Mouse (Mus musculus): ENCODE results near the gene Mettl11b. TPM values are rescaled to one million over a fixed set of nuclear protein-coding genes. Genes with fewer than 3 reads are reported as not detected.
"Not testable (repeated sequence)": the region's sequence is repeated elsewhere in the genome, so short reads cannot be mapped to it uniquely, and the experiment has no call there.

The Mettl11b gene
- 1 to 10 TPM; 3.4 to 3.9 TPM for total RNA-seq (2021)

DNA sequence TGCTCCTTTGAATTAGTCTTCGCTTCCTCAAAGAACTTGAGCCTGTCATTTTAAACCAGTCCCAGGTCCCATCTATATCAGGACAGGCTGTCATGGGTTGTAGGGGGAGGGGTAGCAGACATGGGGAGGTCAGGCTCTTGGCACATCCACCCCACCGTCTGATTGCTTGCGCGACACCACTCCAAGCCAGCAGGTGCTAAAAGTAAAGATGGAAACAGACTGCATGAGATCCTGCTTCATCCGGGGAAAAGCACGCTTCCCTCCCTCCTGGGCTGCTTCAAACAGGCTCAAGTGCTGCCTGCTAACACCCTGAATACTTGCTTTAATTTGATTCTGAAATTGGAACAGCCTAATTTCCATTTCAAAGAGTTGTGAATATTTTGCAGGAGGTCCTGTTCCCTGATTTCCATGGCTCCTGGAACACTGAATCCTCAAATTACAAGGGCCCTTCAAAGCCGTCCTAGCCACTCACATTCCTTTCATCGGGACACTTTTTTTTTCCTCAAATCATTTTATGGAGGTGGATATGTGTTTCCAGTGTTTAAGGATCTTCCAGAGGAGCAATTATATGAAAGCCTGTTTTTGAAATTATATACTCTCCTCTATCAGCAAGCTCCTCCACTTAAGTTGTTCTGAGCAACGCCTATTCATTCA is at the start of gene Mettl11b:
TSS of gene Mettl11b (minus strand) at position 127 of the 654 bp plus-strand sequence.
- intact Hi-C loops (cut with DNase I) = no loop called here
- peak; percentile 6 to 45 for DNase-seq (ENCODE audit: low spot score in 2 of 2)

GRCm38 (mm10) chr1:163757462-163758207 is 32.6 kb upstream of the Mettl11b start:
- intact Hi-C loops (cut with DNase I) = loop anchor here (10.0 kb wide), 1 partner anchor 603 kb away; no protein-coding TSS in a partner anchor
- DNase-seq (ENCODE audit: low spot score in 2 of 2) = no peak

- intact Hi-C loops (cut with DNase I) = loop anchor here (10.0 kb wide), 1 partner anchor 597 kb away; no protein-coding TSS in a partner anchor
- DNase-seq (ENCODE audit: low spot score in 2 of 2) = no peak
These were observed 26.4 kb upstream of the Mettl11b start for GRCm38 (mm10) chr1:163751360-163751992.

DNA sequence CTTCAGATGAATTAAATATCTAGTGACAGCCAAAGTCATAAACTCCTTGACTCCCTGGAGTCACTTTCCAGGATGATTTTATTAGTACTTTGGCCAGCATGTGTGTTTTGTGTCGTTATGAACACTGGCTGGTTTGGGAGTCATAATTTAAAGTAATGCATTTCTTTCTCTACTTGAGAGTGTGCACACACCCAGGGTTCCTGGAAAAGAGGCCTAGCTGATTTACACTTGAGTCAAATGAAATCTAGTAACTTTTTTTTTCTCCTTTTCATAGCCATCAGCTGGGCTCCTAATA is 12.2 kb upstream of the Mettl11b start:
- no peak for DNase-seq (ENCODE audit: low spot score in 2 of 2)
- intact Hi-C loops (cut with DNase I) = no loop called here

GRCm38 (mm10) chr1:163736441-163737238 is 11.6 kb upstream of the Mettl11b start:
- intact Hi-C loops (cut with DNase I) = no loop called here
- no peak for DNase-seq (ENCODE audit: low spot score in 2 of 2)

GRCm38 (mm10) chr1:163731166-163731565 is 6.1 kb upstream of the Mettl11b start:
- intact Hi-C loops (cut with DNase I); DNase-seq (ENCODE audit: low spot score in 2 of 2): not testable (repeated sequence)

DNA sequence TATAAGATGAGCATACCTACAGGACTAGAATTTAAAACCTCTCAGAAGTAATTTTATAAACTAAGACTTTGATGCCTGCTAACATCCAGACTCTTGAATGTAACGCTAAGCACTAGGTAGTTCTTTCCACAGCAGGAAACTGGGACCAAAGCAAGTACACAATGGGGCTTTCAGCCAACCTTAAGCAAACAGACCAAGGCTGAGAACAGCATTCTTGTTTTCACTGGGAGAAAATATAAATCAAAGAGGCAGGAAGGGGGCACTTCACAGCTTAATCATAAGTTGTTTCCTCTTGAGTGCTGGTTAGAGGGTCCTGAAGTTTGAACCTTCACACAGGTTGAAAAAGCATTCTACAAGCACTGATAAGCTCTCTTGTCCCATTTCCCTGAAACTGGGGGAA is 1.1 kb downstream of the Mettl11b start:
- DNase-seq (ENCODE audit: low spot score in 2 of 2) = no peak
- intact Hi-C loops (cut with DNase I) = no loop called here

DNA sequence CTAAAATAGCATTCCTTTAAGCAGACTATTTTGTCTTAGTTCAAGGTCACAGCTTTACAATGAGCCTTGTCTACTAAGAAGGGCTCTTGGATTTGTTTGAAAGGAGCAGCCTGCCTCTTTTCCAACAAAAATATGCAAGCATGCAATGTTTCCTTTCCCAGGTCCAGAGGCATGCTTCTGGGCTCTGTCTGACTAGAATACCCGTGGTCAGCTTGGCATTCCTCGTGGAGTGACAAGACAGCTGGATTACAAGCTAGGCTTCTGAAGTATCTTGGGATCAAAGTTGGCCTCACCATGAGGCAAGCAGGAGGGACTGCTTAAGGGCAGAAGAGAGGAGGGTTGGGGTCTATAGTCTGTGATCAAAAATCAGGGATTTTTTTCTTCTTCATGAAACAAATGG is 16.4 kb downstream of the Mettl11b start:
- intact Hi-C loops (cut with DNase I) = no loop called here
- no peak for DNase-seq (ENCODE audit: low spot score in 2 of 2)

GRCm38 (mm10) chr1:163700571-163700970 is 24.5 kb downstream of the Mettl11b start:
- intact Hi-C loops (cut with DNase I) = no loop called here
- no peak for DNase-seq (ENCODE audit: low spot score in 2 of 2)

- intact Hi-C loops (cut with DNase I) = no loop called here
- no peak for DNase-seq (ENCODE audit: low spot score in 2 of 2)
These were observed 25.3 kb downstream of the Mettl11b start for GRCm38 (mm10) chr1:163699702-163700101.

DNA sequence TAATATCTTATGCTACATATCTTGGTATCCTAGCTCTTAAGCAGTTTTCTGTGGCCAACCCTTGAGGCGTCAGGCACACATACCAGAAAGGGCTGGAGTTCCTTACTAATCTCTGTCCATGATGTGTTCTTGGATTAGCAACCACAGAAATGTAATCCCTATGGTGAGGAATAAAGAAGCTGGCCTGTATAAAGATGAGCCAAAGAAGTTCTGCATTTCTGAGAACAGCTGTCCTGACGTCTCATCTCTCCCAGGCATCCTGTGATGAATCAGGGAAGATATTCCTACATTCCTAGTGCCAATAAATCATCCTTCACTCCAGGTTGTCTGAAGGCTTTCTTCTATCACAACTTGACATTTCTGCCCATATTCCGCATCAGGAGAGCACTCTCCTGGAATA is 33.2 kb downstream of the Mettl11b start:
- no peak for DNase-seq (ENCODE audit: low spot score in 2 of 2)
- intact Hi-C loops (cut with DNase I) = no loop called here

- DNase-seq (ENCODE audit: low spot score in 2 of 2) = no peak
- intact Hi-C loops (cut with DNase I) = no loop called here
These were observed 42.0 kb downstream of the Mettl11b start for GRCm38 (mm10) chr1:163682935-163683430.

DNA sequence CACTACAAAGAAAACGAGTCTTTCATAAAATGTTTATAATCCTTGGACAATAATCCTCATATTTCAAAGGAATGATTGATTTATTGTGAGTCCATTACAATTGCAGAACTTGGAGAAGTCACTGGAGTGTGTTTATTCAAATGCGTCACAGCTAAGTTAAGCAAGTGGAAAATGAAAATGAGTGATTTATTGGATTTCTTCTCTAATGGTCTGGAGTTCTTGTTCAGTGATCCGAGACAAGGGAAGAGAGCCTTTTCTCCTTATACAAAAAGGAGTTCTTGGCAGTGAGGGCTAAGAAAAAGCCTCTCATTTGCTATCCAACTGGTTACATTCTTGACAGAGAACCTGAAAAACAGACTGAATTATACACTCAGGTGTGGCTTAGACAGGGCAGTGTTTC is 42.9 kb downstream of the Mettl11b start:
- no peak for DNase-seq (ENCODE audit: low spot score in 2 of 2)
- intact Hi-C loops (cut with DNase I) = no loop called here

GRCm38 (mm10) chr1:163672866-163673265 is 52.2 kb downstream of the Mettl11b start:
- DNase-seq (ENCODE audit: low spot score in 2 of 2) = no peak

GRCm38 (mm10) chr1:163671326-163671725 is 53.7 kb downstream of the Mettl11b start:
- intact Hi-C loops (cut with DNase I) = no loop called here
- DNase-seq (ENCODE audit: low spot score in 2 of 2) = no peak

More at GRCm38 (mm10) chr1:163672866-163673265, 52.2 kb downstream of the Mettl11b start:
- intact Hi-C loops (cut with DNase I) = no loop called here

DNA sequence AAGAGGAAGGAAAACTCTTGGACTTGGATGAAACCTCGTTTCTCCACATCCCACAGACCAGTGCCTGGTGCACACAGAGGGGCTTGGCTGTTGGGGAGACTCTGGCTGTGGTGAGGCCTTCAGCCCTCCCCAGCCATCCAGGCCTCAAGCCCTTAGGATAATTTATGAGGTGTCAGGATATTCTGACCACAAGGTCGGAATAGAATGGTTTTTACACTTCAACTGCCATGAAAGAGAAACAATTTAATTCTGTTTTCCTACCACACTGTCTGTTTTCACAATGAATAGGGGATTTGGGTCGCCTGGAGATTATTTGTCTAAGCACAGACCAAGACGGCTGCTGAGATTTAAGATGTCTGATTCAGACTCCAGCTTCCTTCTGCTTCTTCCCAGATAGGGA is 54.3 kb downstream of the Mettl11b start:
- DNase-seq (ENCODE audit: low spot score in 2 of 2) = no peak
- intact Hi-C loops (cut with DNase I) = no loop called here

GRCm38 (mm10) chr1:163669936-163670335 is 55.1 kb downstream of the Mettl11b start:
- intact Hi-C loops (cut with DNase I) = no loop called here
- no peak for DNase-seq (ENCODE audit: low spot score in 2 of 2)

DNA sequence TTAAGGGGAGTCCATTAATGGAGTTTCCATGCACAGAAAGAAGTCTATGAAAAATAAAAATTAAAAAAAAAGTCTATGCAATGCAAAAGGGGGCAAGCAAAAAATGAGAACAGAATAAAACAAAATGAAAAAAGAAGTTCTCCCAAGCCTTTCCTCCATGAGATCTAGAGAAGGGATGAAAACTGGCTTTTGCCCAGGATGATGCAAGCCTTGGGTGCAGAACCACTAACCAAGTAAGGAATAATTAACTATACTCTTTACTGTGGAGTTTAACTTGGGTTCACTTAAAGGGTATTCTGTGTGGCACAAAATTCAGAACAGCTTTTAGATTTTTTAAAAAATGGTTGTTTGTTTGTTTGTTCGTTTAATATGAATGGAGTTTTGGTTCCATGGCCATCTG is 62.6 kb downstream of the Mettl11b start:
- intact Hi-C loops (cut with DNase I) = no loop called here
- DNase-seq (ENCODE audit: low spot score in 2 of 2) = no peak

DNA sequence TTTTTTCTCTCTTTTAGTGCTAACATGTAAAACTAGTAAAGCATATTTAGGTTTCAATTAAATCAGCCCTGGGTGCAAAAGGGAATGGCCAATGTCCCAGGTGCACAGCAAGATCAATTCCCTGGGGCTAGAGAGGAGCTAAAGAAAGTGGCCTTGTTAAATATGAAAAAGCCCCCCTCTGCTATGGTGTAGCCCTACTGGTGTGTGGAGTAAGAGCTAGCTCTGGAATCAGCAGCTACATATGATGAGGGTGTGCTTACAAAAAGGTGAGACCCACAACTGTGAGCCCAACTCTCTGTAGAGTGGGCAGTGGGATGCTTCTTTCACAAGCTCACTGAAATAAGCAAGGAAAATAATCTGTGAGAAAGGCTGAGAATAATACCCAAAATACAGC is 66.5 kb downstream of the Mettl11b start:
- DNase-seq (ENCODE audit: low spot score in 2 of 2) = no peak
- intact Hi-C loops (cut with DNase I) = no loop called here

Data from left cerebral cortex, postnatal 25 days (tissue).